Mouse (Mus musculus) T-helper 2 cell (primary cell): ENCODE measurements around the gene Zfhx2.

Experiments
- in situ Hi-C: fragments of 300-600 bp; cut with MboI, MseI; formaldehyde crosslinking; loops from one replicate; pipeline ENCODE4 v1.15.1; 2025; ENCODE audit warnings: high pct_unique_total_duplicates

Zfhx2 gene

DNA sequence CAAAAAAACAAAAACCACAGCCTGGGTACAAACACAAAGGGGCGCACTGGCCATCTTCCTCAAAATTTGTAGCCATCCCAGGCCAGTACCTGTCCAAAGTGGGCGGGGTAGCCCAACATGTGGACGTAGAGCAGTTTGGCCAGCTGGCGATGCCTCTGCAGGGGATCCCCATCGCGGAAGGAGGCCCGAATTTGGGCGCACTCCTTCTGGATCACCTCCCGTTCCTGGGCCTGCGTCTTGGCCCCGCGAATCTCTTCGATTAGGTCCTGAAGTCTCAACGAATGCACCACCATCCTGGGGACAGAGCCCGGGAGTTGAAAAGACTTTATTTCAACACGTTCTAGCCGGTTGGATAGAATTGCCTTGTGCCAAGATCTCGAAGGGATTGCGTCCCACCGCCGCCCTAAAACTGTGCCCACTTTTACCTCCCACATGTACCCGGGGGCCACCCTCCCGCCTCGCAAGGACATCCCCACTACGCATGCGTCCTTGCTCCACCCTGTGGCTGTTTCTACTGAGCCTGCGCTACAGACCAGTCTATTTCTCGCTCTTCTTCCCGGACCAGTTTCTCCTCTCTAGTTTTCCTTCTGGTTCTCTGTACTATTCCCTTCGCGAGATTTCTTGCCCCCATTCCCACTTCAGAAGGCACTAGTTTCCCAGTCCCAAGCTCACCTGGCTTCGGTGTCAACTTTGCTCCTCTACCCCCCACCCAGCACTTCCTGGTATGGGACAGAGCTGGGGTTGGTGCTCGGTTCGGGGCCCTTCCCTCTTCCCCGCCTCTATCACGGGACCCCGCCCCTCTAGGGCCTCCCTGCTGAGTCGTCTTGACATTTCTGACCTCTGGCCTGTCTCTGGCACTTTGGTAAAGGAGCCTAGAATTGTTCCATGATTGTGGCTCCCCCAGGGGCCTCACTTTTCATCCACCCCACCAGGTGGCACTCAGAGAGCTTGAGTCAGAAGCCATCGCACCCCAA lies 14.0 kb upstream of the Zfhx2 start, which contains the start of gene Ap1g2:
Ap1g2 (minus strand) TSS at position 758 of the 974 bp plus-strand sequence.
- in situ Hi-C loops: no loop called here

DNA sequence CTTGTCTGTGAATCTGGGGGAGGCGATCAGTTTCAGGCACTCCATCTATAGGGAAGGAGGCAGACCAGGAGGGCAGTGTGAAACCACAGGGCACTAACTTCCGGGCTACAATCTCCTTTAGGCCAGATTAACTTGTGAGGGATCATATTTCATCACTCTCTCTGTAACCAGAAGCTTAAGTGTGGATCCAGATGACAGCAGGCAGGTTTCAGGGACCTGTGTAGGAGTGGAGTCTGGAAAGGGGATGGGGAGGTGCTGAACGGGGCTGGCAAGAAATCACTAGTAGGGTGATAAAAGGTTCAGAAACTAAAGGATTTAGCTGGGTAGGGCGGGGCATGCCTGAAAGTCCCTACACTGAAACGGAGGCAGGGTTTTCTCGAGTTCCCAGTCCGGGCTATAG lies 13.3 kb upstream of the Zfhx2 start:
- in situ Hi-C loops: no loop called here

DNA sequence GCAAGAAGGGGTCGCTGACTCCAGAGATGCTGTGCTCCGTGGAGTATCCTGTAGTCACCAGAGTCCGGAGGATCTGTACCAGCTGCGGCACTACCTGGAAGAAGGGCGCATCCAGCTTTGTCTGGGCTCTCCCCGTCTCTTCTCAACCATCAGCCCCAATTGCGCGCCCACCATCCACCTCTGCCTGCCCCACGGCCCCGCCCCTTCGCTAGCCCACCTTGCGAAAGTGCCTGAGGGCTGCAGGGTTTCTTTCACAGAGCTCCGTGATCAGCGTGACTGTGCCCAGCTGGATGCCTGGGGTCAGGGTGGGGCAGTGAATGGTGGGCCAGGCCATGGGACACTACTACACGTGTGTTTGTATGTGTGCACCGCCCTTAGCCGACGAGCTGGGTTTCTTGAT lies 12.2 kb upstream of the Zfhx2 start:
- in situ Hi-C loops: no loop called here

DNA sequence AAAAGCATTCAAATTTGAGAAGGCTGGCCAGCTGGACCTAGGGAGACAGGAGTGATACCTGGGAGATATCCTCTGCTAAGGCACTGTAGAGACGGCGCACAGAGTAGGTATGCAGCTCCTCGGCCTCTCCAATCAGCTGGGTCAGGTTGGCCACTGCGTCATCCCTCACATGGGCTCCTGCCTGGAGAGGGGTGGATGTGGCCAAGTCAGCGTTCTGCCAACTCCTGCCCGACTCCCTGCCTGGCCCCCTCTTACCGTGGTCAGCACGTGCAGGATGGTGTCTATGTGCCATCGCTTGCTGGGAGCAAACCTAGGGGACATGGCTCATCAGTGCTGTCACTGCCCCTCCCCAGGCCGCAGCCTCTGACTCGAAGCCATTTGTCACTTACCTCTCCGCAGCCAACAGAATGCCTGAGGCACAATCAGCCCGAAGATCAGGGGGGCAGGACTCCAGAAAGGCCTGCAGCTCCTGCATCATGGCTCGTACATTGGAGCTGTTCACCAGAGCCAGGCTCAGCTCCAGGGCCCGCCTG lies 10.2 kb upstream of the Zfhx2 start:
- in situ Hi-C loops: no loop called here

DNA sequence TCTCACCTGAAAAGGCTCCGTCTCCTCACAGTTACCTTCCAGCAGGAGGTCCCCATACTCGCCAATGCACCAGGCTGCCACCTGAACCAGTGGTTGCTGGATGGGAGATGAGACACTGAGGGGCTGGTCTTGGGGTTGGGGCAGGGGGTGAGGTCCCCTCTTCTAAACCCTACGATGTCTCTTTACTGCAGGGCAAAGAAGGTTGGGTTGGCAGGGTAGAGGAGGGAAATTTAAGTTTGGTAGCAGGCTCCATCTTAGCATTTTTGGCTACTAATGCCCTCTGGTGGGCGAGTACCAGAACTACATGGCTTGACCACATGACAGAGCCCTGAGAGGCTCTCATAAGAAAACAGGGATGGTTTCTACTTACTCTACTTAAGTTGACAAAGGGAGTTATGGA lies 9.5 kb upstream of the Zfhx2 start:
- in situ Hi-C loops: no loop called here

DNA sequence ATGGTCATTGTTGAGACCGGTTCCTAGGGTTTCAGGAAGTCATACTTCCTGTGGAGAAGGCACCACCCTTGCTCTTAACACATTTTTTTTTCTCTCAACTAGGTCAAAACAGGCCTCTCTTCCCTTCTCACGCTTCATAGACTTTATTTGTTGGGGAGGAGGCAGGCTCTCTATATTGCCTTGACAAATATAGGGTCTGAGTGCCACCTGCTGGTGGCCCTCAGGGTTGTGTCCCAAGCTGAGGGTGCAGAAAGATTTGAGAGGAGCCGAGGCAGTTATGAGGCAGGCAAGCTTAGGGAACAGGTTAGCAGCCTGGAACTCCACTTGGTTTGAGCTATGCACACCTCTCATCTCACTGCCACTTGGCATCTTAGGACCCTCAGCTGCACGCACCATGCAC lies 5.9 kb upstream of the Zfhx2 start:
- in situ Hi-C loops: loop anchor here (10.0 kb wide), 1 partner anchor 203 kb away; the partner anchor contains the start of gene Pabpn1

DNA sequence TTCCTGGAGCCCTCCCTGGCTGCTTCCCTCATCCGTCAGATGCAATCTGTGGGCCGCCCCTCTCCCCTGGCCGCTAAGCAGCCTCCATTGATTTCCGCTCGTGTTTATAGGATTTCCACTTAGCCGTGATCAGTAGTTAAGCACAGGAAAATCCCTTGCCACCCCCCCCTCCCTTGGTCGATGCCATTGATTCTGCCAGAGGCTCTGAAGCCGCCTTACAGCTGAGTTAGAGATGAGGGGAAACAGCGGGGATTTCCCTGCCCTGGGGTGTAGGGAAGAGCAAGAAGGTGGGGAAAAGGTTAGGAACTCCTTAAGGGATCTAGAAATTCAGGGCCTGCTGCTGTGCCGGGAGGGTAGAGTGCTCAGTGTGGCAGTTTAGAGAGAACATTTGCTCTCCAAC lies 5.5 kb upstream of the Zfhx2 start:
- in situ Hi-C loops: loop anchor here (10.0 kb wide), 1 partner anchor 203 kb away; the partner anchor contains the start of gene Pabpn1

DNA sequence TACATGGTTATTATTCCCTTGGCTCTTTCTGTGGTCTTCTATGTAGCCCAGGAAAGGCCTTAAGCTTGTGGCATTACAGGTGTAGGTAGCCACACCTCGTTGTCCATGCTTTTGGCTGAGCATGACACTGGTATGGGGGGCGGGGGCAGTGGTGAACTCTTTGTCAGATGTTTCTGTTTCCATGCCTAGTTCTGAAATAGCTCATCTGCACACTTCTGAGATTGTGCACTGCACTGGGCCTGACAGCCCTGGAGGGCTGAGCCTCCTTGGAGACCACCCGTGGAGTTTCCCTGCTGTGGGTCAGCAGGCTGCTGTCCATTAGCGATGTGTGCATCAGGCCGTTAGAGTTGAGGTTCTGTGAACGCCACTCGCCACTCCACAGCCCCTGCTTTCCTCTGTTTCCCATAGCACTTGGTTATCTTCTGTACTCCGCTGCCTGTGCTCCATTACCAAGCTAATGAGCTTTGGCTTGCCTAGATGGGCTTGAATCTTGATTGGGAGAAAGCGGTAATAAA lies 4.5 kb upstream of the Zfhx2 start:
- in situ Hi-C loops: loop anchor here (10.0 kb wide), 1 partner anchor 202 kb away; the partner anchor contains the start of gene Pabpn1

DNA sequence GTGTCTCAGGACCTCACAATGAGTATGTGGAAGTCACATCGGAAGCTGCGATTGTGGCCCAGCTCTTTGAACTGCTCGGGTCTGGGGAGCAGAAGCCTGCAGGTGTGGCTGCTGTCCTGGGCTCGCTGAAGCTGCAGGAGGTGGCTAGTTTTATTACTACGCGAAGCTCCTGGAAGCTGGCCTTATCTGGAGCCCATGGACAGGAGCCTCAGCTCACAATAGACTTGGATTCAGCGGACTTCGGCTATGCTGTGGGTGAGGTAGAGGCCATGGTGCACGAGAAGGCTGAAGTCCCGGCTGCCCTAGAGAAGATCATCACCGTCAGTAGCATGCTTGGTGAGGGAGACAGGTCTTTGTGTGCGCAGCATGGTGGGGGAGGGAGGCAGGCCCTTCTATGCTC lies 3.5 kb upstream of the Zfhx2 start:
- in situ Hi-C loops: loop anchor here (10.0 kb wide), 1 partner anchor 201 kb away; the partner anchor contains the start of gene Pabpn1

DNA sequence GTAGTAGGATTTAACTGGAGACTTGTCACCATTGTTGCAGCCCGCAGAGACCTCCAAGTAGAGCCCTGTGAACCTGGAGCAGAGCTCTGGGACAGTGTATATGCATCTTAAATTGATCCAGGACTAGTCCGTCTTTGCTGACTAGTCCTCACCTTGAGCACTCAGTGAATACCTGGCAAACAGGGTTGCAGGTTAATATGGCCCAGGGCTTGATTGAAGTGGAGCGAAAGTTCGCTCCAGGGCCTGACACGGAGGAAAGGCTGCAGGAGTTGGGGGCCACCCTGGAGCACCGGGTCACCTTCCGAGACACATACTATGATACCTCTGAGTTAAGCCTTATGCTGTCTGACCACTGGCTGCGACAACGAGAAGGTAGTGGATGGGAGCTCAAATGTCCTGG lies 3.1 kb upstream of the Zfhx2 start:
- in situ Hi-C loops: loop anchor here (10.0 kb wide), 1 partner anchor 200 kb away; the partner anchor contains the start of gene Pabpn1

DNA sequence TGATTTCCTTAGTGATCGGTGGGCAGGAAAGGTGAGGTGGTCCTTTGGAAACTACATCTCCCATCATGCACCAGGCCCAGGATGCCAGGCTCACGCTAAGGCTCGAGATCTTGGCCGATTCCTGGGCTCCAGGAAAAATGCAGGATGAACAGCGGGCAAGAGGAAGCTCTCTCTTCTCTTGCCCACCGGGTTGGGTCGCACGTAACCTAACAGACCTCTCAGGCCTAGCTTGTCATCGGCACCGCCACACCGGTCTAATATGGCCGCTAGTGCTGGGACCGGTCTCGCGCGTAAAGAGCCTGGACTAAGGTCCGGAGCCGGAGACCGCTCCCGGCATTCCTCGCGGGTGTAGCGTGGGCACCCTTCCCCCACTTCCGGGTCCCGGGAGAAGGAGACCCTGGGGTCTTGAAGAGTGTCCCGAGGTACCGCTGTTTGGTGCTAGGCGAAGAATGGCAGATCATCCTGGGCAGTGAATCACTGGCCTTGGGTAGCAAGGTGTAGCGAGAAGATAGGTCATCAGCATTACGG lies 2.6 kb upstream of the Zfhx2 start, which contains the start of gene Thtpa:
Thtpa (plus strand) TSS at position 81 of the 528 bp plus-strand sequence.
- in situ Hi-C loops: loop anchor here (10.0 kb wide), 1 partner anchor 200 kb away; the partner anchor contains the start of gene Pabpn1

DNA sequence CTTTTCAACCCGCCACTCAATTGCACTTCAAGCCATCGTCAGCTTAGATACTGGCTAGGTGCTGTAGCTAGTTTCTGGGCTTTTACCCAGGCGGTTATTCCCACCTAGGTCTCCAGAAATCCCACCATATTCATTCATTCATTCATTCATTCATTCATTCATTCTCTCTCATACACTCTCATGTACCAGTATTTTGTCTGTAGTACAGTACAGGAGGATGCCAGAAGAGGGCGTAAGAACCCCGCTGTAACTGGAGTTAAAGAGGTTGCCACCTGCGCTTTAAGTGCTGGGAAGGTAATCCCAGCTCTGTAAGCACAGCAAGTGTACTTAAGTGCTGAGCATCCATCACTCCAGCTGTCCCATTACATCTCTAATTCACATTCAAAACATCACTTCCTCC lies 1.8 kb upstream of the Zfhx2 start:
- in situ Hi-C loops: loop anchor here (10.0 kb wide), 1 partner anchor 199 kb away; the partner anchor contains the start of gene Pabpn1

DNA sequence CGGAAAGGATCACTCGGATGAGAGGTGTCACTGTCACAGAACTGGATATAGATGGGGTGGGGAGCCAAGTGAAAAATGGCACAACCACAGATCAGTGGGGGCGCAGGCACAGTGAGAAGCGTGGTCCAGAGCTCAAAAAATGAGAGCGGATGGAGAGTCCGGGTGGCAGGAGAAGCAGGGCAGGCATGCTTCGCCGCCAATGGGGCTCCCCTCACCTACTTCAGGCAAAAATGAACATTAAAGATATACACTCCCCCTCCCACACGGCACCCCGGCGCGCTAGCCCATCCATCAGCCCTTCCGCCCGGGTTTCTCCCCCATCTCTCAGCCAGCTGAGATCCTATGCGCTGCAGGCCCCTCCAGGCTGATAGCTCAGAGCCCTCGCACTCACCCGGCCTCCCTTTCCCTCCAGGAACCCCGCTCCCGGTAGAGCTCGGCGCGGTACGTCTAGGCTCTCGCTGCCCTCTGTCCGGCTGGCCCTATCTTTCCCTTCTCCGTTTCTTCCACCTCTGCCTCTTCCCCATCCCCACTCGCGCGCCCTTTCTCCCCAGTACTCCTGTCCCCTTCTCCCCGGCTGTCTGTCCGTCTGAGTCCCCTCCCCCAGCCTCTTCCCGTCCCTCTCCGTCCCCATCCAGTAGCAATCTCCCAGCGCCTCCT lies 787 bp downstream of the Zfhx2 start:
- in situ Hi-C loops: loop anchor here (10.0 kb wide), 1 partner anchor 197 kb away; the partner anchor contains the start of gene Pabpn1

DNA sequence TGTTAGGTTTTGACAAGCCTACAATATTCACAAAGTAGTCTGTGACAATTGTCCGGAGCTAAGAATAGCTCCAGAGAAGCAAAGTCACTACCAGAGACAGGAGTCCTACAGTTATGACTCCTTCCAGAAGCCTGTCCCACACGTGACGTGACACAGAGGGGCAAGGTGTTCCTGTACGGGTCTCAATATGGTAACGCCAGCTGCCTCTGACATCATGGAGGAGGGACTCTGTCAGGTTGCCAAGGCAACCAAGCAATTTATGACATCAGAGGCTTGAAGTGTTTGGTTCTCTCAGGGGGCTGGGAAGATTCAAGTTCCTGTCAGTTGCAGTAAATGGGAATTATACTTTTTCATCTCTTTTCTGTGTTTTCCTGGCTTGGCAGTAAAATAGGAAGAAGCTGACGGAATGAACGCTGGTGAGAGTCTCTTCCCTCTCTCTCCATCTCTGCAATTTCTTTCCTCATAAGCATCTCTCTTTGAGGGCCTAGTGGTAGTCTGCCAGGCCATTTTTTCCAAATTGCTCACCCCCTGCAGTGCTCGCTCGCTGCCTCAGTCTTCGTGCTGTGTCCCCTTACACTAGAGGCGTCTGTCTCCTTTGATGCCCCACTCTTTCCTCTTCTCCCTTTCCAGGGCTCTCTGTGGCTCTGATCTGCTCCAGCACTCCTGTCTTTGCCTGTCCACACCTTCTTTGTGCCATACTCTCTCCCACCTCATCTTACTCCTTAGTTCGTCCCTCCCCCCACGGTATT lies 2.8 kb downstream of the Zfhx2 start:
- in situ Hi-C loops: no loop called here

DNA sequence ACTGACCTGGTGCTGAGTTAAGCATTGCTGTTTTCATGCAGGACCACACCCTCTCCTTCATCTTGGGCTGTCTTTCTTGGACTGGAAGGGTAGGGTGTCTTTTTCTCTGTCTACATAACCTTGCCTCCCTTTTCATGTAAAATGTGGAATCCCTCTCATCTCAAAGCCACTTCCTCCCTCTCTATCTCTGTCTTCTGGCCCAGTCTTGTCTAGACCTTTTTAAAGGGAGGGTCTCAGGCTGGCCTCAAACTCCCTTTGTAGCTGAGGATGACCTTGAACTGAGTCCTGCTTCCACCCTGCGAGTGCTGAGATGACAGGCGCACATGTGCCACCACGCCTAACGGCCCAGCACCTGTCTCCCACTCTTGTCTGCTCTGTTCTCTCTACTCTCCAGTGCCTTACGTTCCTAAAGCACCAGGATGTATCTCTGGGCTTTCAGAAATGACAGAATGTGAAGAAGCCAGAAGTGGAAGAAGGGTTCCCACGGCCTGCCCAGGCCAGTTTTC lies 6.1 kb downstream of the Zfhx2 start:
- in situ Hi-C loops: no loop called here

DNA sequence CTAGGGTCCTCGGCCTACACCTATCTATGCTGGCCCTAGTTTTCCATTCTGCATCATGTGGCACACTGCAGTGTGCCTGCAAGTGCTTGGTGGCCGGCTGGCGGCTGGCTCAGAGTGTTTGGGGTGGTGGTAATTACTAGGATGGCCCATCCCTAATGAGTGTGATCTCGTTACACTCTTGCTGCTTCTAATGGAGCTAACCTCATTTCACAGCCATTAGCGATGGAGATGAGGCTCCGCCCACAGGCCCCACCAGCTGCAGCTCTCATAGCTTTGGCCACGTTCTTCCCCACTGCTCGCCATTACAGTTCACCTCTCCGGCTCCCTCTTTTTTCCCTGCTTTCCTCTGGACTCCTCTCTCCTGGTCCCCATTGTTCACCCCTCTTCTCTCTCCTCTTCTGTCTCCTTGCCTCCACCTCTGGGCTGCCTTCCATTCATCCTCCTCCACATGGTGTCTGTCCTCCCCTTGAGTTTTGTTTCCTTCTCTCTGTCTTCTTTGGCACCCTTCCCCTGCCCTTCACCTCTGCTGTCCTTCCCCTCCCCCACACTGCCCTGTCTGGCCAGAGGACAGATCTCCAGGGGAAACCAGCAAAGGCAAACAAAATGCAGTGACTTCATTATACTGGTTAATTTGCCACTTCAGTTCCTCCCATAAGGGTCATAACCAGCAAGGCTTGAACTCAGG lies 6.7 kb downstream of the Zfhx2 start:
- in situ Hi-C loops: no loop called here

DNA sequence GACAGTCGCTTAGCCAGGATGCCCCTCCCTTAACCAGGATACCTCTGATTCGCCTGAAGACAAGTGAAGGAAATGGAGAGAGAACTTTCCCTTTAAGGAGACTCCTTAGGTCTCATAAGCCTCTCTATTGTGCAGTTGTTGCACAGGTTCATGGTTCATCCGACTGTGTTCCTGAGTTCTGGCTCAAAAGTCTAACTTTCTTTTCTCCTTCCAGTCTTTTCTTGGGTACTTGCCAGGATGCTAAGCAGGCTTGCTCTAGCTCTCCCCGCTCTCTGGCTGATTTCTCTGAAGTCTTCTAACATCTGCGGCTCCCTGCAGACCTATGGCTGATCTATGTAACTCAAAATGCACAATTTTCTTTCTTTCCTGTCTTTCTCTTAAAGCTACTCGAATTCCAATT lies 8.6 kb downstream of the Zfhx2 start:
- in situ Hi-C loops: no loop called here

DNA sequence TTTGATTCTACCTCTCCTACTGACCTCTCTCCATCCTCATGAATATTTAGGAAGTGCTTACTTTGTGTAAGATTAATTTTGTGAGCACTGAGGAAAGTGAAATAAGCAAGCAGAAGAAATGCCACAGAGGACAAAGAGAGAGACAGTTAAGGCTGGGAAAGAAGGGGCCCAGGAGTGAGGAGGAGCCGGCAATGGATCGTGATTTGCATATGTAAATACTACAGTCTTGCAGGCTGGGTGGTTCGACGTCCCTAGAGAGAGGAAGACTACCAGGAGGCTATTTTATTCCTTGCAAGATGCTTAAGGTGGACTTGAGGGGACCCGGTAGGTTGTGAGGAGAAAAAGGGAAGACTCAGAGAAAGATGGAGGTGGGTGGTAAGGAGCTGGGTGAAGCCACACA lies 11.0 kb downstream of the Zfhx2 start:
- in situ Hi-C loops: no loop called here

DNA sequence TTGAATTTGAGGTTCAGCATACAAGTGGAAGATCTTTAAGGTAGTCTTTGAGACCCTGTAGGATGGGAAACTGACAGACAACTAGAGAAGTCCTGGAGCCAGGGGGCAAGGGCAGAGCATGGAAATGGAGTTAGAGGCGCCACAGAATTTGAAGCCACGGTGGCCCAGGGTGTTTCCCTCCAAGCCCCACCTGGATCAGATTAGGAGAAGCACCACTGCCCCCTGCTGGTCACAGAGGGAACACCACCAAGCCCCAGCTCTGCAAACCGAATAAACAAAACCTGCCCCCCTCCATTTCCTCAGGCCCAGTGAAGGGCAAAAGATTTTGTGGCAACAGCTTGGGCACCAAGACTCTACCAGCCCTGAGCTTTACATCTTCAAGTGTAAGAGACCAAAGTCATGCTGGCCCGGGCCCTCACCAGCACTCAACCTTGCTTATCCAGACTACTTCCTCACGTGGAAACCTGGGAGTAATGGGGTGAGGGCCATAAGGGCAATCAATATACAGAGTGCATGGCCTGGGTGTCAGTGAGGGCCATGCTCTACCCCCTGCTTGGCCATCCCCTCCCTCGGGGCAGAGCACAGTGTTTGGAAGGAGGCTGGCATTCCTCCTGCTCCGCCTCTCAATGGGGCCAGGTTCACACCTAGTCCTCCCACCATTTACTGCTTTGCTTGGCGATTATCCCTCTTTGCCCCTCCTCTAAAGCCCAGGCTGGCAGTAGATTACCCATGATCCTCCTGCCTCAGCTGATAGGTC lies 12.7 kb downstream of the Zfhx2 start:
- in situ Hi-C loops: loop anchor here (5.0 kb wide), 1 partner anchor 52 kb away; no protein-coding TSS in a partner anchor
